Comparison of ENCODE assay signal across 9 mouse cellular contexts in genomic region chr16:94227328-94228018, GRCm38 (mm10).
DNase-seq lines count a peak whose midpoint lies in the region; ATAC-seq and TF ChIP-seq lines count a peak whose summit lies in the region.
"Had no signal": no experiment of that assay in that cellular context is flagged by ENCODE, and none has a peak within 500 bp of the region (broad histone marks: within the 10 kb centered on the region; RNA-seq: fewer than 3 reads in every experiment).

No protein-coding gene starts in this region.

- H3K36me3 ChIP-seq in neural tube, embryonic 14.5 days (ENCODE audit: control insufficient read depth, insufficient read depth, low read length), result no peaks in the 10 kb centered on the region
- H3K36me3 ChIP-seq in liver, postnatal 0 days (replicated peaks; ENCODE audit: insufficient read depth, low read length), result no peaks in the 10 kb centered on the region; the same call in 1 of the 2 replicates

- TF ChIP-seq EP300 in liver, postnatal 0 days (IDR thresholded peaks at IDR 0.05; ENCODE audit: low read depth), result no peak

- H3K4me3 ChIP-seq in layer of hippocampus, adult 2 months, result peak overlapping the region; percentile 23; the same call in 1 of the 2 replicates
- H3K4me3 ChIP-seq in neural tube, embryonic 14.5 days (ENCODE audit: low read depth, low read length), result no peak overlapping the region
- no peak overlapping the region for H3K4me3 ChIP-seq in liver, postnatal 0 days (ENCODE audit: low read depth, low read length)
- H3K4me3 ChIP-seq: heart, embryonic 13.5 days had no signal

- H3K9me3 ChIP-seq in neural tube, embryonic 14.5 days (ENCODE audit: control insufficient read depth, low read length), result no peaks in the 10 kb centered on the region
- no peaks in the 10 kb centered on the region for H3K9me3 ChIP-seq in liver, postnatal 0 days (ENCODE audit: low read length)
- H3K9me3 ChIP-seq: heart, embryonic 13.5 days had no signal

- no peak for TF ChIP-seq CTCF in layer of hippocampus, adult 2 months (conservative IDR thresholded peaks at IDR 0.05)
- no peak for TF ChIP-seq CTCF in liver, postnatal 0 days (IDR thresholded peaks at IDR 0.05; ENCODE audit: low read depth)

- peaks cover 45% of the 10 kb centered on the region for H3K27me3 ChIP-seq in neural tube, embryonic 14.5 days (ENCODE audit: control insufficient read depth, insufficient read depth, low read length)
- H3K27me3 ChIP-seq in liver, postnatal 0 days (ENCODE audit: insufficient read depth, low read length), result no peaks in the 10 kb centered on the region
- H3K27me3 ChIP-seq: heart, embryonic 13.5 days had no signal

- H3K4me2 ChIP-seq in neural tube, embryonic 14.5 days (ENCODE audit: low read depth, low read length), result no peak overlapping the region; the same call in 1 of the 2 replicates
- no peak overlapping the region for H3K4me2 ChIP-seq in liver, postnatal 0 days (ENCODE audit: low read depth, low read length)
- H3K4me2 ChIP-seq: heart, embryonic 13.5 days had no signal

- 9% methylated on average over 18 of the region's 18 CpGs for WGBS in neural tube, embryonic 14.5 days
- WGBS in liver, postnatal 0 days (ENCODE audit: insufficient replicate concordance), result 80% methylated on average over 18 of the region's 18 CpGs

- ATAC-seq in neural tube, embryonic 14.5 days (ENCODE audit: low read depth), result peak; percentile 86
- no peak for ATAC-seq in liver, postnatal 0 days

- H3K27ac ChIP-seq in layer of hippocampus, adult 2 months, result peak overlapping the region; percentile 32; the same call in 1 of the 2 replicates
- H3K27ac ChIP-seq in neural tube, embryonic 14.5 days (ENCODE audit: low read depth, low read length), result no peak overlapping the region
- no peak overlapping the region for H3K27ac ChIP-seq in liver, postnatal 0 days (ENCODE audit: low read depth)
- H3K27ac ChIP-seq: heart, embryonic 13.5 days had no signal

- DNase-seq in urinary bladder, postnatal 14 days (ENCODE audit: low spot score), result peak; percentile 37
- DNase-seq in urinary bladder, adult 2 months (ENCODE audit: low spot score), result no peak
- DNase-seq in fibroblast of lung, adult 2 months (ENCODE audit: low read depth), result peak; percentile 55
- peak; percentile 60 for DNase-seq in heart, postnatal 25 days (ENCODE audit: low spot score)
- peak; percentile 54 to 71 for DNase-seq in layer of hippocampus, adult 2 months (ENCODE audit: low spot score in 2 of 2)
- no peak for DNase-seq in liver, postnatal 0 days
- DNase-seq in spleen, adult 12 weeks (ENCODE audit: low spot score), result no peak

- no peaks in the 10 kb centered on the region for H3K4me1 ChIP-seq in neural tube, embryonic 14.5 days (ENCODE audit: control insufficient read depth, insufficient read depth, low read length)
- no peaks in the 10 kb centered on the region; the same call in 1 of the 2 replicates for H3K4me1 ChIP-seq in liver, postnatal 0 days (ENCODE audit: insufficient read depth)

- H3K9ac ChIP-seq in neural tube, embryonic 14.5 days (replicated peaks; ENCODE audit: low read depth, low read length), result no peak overlapping the region
- H3K9ac ChIP-seq in liver, postnatal 0 days (replicated peaks), result no peak overlapping the region
- H3K9ac ChIP-seq: heart, embryonic 13.5 days had no signal

- intact Hi-C loops in heart, postnatal 25 days (cut with DNase I), result no loop called here

Comparison
In these comparisons a context has a peak if more than half of its experiments do, and no peak if none do; other contexts are left out.
1. DNase-seq: peak in urinary bladder, postnatal 14 days (single experiment), fibroblast of lung, adult 2 months (single experiment), heart, postnatal 25 days (single experiment) and layer of hippocampus, adult 2 months (2 of 2); none in urinary bladder, adult 2 months (single experiment), liver, postnatal 0 days (single experiment) and spleen, adult 12 weeks (single experiment).